Mouse (Mus musculus): ENCODE measurements around the gene Il25. TPM values are rescaled to one million over a fixed set of nuclear protein-coding genes. Genes with fewer than 3 reads are reported as not detected.

Il25 gene
- polyA plus RNA-seq, 1 experiment, result not detected

DNA sequence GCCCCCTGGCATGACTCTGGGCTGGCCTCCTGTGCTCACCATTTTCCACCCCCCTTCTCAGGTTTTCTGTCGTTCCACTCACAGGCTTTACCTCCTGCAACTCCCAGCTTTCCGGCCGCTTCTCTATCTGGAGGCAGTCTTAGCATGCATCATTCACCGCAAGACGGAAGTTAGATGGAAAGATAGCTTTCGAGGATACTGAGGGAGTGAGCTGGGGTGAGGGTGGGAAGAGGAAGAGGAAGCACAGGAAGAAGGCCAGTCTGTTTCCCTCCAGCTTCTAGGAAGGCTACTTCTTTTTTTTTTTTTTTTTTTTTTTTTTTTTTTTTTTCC lies 4.3 kb downstream of the Il25 start:
- Histone ChIP-seq H3K4me1 (ENCODE audit: control insufficient read depth, insufficient read depth, low read length) (no peaks in the 10 kb centered on the region), H3K27ac (ENCODE audit: control insufficient read depth, insufficient read depth, low read depth, low read length, poor library complexity) (no peak overlapping the region), H3K4me3 (replicated peaks; ENCODE audit: control insufficient read depth, low read depth, low read length) (no peak overlapping the region)
- TF ChIP-seq CTCF (IDR thresholded peaks at IDR 0.05; ENCODE audit: control insufficient read depth, insufficient read depth, low read length), result no peak
- TF ChIP-seq POLR2A (IDR thresholded peaks at IDR 0.05; ENCODE audit: borderline replicate concordance, control insufficient read depth, low read depth, low read length), result no peak
- WGBS, result 25% methylated on average over 6 of the region's 6 CpGs

DNA sequence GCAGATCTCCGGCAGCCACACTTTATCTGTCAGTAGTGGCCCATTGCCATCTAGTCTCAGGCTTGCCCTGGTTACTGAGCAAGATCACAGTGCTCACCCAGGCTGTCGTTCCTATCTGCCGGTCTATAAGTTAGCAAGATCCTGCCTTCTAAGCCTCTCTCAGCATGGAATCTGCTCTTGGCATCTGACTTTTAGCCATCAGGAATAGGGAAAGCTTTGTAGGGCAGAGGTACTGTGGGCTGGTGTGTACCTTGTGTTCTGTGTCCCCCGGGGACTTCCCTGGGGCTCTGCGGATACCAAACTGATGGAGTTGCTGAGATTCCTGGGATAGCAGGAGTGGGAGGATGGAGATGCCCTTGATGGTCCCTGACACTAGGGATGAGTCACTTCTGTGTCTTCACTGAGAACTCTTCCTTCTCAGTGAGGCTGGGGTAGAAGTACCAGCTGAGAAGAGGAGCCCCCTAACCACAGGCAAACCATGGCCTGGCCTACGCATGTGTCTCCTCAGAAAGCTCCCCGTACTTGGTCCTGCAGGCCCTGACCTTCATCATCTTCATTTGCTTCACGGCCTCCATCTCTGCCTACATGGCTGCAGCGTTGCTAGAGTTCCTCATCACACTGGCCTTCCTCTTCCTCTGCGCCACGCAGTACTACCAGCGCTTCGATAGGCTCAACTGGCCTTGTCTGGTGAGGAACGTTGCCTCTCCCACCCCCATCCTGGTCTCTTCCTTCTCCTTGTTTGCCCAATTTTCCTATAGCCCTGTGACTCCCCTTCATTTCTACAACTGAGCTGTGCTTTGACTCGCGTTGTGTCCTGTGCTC lies 5.1 kb downstream of the Il25 start:
- H3K4me3 ChIP-seq (replicated peaks; ENCODE audit: control insufficient read depth, low read depth, low read length), result no peak overlapping the region
- no peak for TF ChIP-seq CTCF (IDR thresholded peaks at IDR 0.05; ENCODE audit: control insufficient read depth, insufficient read depth, low read length)
- no peak for TF ChIP-seq POLR2A (IDR thresholded peaks at IDR 0.05; ENCODE audit: borderline replicate concordance, control insufficient read depth, low read depth, low read length)
- WGBS, result 82% methylated on average over 16 of the region's 16 CpGs
- no peaks in the 10 kb centered on the region for H3K4me1 ChIP-seq (ENCODE audit: control insufficient read depth, insufficient read depth, low read length)
- no peak overlapping the region for H3K27ac ChIP-seq (ENCODE audit: control insufficient read depth, insufficient read depth, low read depth, low read length, poor library complexity)

DNA sequence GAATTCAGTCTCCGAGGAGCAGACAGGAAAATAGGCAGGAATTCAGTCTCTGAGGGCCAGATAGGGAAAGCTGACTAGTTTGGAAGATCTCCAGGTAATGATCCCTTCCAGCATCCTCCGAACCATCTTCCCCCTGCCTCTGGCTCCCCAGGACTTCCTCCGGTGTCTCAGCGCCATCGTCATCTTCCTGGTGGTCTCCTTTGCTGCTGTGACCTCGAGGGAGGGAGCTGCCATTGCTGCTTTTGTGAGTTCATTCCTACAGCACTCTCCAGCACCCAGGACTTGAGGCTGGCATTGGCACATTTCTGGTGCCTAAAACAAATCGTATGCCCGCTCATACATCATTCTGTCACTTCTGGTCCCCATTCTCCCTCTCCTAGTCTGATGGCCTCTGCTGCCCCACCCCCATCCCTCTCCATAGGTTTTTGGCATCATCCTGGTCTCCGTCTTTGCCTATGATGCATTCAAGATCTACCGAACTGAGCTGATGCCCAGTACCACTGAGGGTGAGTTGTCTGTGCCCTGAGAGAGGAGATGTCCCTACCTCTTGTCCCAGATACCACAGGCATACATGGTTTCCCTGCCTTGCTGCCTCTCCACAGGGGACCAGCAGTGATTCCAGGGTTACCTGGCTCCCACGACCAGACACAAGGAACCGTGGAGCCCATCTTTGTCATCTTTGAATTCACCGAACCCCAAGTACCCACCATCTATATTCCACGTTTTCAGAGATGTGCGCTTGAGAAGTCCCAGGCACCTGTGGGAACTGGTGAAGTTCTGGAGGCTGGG lies 6.1 kb downstream of the Il25 start:
- Histone ChIP-seq H3K4me1 (ENCODE audit: control insufficient read depth, insufficient read depth, low read length) (no peaks in the 10 kb centered on the region), H3K27ac (ENCODE audit: control insufficient read depth, insufficient read depth, low read depth, low read length, poor library complexity) (no peak overlapping the region), H3K4me3 (replicated peaks; ENCODE audit: control insufficient read depth, low read depth, low read length) (no peak overlapping the region)
- TF ChIP-seq POLR2A (IDR thresholded peaks at IDR 0.05; ENCODE audit: borderline replicate concordance, control insufficient read depth, low read depth, low read length) (no peak), CTCF (IDR thresholded peaks at IDR 0.05; ENCODE audit: control insufficient read depth, insufficient read depth, low read length) (no peak)
- 78% methylated on average over 15 of the region's 15 CpGs for WGBS

DNA sequence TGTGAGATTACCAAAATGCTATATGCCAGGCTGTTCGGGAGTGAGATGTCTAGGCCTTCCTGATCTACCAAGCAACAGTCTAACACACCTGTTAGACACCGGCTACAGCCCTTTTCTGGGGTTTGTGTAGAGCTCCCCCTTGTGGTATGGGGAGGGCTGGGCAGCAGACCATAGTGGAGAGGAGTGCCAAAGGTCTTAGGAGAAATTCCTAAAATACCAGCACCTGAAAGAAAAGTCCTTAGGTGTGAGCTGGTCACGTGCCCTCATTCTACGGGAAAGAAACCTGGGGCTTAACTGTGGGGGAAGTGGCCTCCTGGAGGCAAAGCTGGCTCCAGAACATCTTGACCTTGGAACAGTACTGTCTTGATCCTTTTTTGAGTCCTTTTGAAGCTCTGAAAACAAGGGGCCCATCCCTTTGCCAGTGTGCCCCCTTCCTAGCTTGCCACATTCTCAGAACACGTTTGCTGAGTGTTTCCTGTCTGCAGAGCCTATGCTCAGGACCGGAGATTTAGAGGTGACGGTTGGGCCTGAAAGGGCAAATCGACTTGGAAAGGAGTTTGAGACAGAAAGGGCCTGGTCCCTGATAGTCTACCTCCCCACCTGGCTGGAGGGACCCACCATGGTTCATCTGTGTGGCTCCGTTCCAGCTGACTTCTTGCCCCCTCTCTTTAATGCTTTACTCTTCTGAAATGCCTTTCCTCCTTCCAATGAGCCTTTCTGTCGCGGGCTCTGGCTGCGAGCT lies 7.1 kb downstream of the Il25 start:
- Histone ChIP-seq H3K27ac (ENCODE audit: control insufficient read depth, insufficient read depth, low read depth, low read length, poor library complexity) (no peak overlapping the region), H3K4me1 (ENCODE audit: control insufficient read depth, insufficient read depth, low read length) (no peaks in the 10 kb centered on the region), H3K4me3 (replicated peaks; ENCODE audit: control insufficient read depth, low read depth, low read length) (no peak overlapping the region)
- TF ChIP-seq CTCF (IDR thresholded peaks at IDR 0.05; ENCODE audit: control insufficient read depth, insufficient read depth, low read length) (peak; percentile 75), POLR2A (IDR thresholded peaks at IDR 0.05; ENCODE audit: borderline replicate concordance, control insufficient read depth, low read depth, low read length) (no peak)
- WGBS, result 44% methylated on average over 12 of the region's 12 CpGs

DNA sequence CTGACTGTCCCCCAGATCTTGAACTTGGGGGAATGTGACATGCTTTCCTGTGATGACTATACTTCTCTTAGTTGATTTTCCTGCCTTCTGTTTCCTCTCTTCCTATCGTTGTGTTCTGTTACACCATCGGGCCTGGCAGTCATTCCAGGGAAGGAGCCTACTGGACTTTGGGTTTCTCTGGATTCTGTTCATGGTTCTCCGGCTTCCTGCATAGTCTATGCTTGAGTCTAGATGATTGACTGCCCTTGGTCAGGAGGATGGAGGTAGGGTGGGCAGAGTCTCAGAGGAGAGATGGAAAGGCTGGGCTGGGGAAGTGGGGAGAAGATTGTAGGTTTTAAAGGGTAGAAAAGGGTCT lies 7.7 kb downstream of the Il25 start:
- no peak overlapping the region for H3K4me3 ChIP-seq (replicated peaks; ENCODE audit: control insufficient read depth, low read depth, low read length)
- 70% methylated on average over 3 of the region's 3 CpGs for WGBS
- no peak for TF ChIP-seq CTCF (IDR thresholded peaks at IDR 0.05; ENCODE audit: control insufficient read depth, insufficient read depth, low read length)
- TF ChIP-seq POLR2A (IDR thresholded peaks at IDR 0.05; ENCODE audit: borderline replicate concordance, control insufficient read depth, low read depth, low read length), result no peak
- H3K27ac ChIP-seq (ENCODE audit: control insufficient read depth, insufficient read depth, low read depth, low read length, poor library complexity), result no peak overlapping the region
- H3K4me1 ChIP-seq (ENCODE audit: control insufficient read depth, insufficient read depth, low read length), result no peaks in the 10 kb centered on the region

DNA sequence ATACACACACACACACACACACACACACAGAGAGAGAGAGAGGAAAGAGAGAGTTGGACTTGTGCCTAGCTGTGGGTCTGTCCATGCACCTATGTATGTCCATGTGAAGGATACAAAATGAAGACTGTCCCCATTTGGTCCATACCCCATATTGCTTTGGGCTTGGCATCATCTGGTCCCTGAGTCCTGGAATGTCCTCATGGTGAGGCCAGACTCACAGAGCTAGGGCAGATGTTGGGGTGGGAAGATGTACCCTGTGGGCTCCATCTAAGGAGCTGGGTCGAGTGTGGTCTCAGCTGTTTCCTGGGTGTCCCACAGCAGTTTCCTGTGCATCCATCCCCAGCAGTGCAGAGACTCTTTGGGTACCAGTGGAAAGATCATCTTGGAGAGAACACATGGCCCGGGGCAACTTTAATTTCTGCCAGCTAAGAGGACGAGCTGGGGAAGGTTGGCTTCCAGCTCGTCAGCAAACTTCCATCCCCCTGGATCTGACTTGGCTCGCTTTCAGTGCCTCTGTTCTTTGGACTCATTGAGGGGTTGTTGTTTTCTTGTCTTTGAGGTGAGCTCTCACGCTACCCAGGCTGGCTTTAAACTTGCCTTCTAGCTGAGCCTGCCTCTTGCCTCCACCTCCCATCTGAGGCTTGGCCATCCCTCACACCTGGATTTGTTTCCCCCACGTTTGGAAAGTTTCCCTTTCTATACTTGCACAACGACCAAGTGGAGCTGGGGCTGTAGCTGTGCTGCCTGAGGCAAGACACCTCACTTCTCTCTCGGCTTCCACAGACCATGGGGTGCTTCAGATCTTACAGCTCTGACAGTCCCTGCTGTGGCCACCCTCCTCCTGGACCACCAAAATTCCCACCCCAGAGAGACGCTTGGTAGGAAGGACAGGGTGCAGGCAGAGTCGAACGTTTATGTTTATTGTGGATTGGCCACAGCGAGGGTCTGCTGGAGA lies 8.8 kb downstream of the Il25 start:
- WGBS, result 56% methylated on average over 13 of the region's 13 CpGs
- no peak overlapping the region for H3K27ac ChIP-seq (ENCODE audit: control insufficient read depth, insufficient read depth, low read depth, low read length, poor library complexity)
- TF ChIP-seq POLR2A (IDR thresholded peaks at IDR 0.05; ENCODE audit: borderline replicate concordance, control insufficient read depth, low read depth, low read length) (no peak), CTCF (IDR thresholded peaks at IDR 0.05; ENCODE audit: control insufficient read depth, insufficient read depth, low read length) (no peak)

DNA sequence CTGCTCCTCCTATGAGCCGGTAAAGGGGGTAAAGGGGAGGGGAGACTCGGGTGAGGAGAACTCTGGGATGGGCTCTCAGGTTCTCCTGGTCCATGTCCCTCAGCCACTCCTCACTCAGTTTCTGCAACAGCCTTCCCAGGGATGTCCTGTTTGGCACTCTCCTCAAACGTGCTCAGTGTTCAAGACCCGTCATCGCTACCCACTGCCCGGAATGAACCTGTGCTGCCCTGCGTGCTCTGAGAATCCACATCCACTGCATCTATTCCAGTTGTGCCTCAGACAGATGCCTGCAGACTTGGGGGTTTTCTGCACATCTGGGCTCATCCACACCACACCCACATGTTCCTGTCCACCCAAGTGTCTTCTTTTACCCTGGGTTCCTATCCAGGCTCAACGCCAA lies 10.0 kb downstream of the Il25 start:
- WGBS, result 88% methylated on average over 8 of the region's 8 CpGs
- no peak for TF ChIP-seq CTCF (IDR thresholded peaks at IDR 0.05; ENCODE audit: control insufficient read depth, insufficient read depth, low read length)
- TF ChIP-seq POLR2A (IDR thresholded peaks at IDR 0.05; ENCODE audit: borderline replicate concordance, control insufficient read depth, low read depth, low read length), result no peak
- H3K27ac ChIP-seq (ENCODE audit: control insufficient read depth, insufficient read depth, low read depth, low read length, poor library complexity), result no peak overlapping the region

More for the DNA sequence above, 8.8 kb downstream of the Il25 start:
- Histone ChIP-seq H3K4me3 (replicated peaks; ENCODE audit: control insufficient read depth, low read depth, low read length) (no peak overlapping the region), H3K4me1 (ENCODE audit: control insufficient read depth, insufficient read depth, low read length) (no peaks in the 10 kb centered on the region)

More for the DNA sequence above, 10.0 kb downstream of the Il25 start:
- Histone ChIP-seq H3K4me3 (replicated peaks; ENCODE audit: control insufficient read depth, low read depth, low read length) (no peak overlapping the region), H3K4me1 (ENCODE audit: control insufficient read depth, insufficient read depth, low read length) (no peaks in the 10 kb centered on the region)
